Mouse (Mus musculus) liver, embryonic 13.5 days (tissue): ENCODE data around the gene Zfp239. TPM values are rescaled to one million over a fixed set of nuclear protein-coding genes. Genes with fewer than 3 reads are reported as not detected.
"Not testable (repeated sequence)": the region's sequence is repeated elsewhere in the genome, so short reads cannot be mapped to it uniquely, and the experiment has no call there.

Source experiments
- ATAC-seq: fragments of 200-750 bp; cut with Nextera tagmentation; 2 replicates; pipeline ENCODE4 v1.8.0; 2017; ENCODE audit warnings: low read depth, mild to moderate bottlenecking, moderate number of reproducible peaks, moderate library complexity
- DNase-seq: peaks from one replicate; pipeline ENCODE4 v3.0.0; 2022
- H3K27ac ChIP-seq: fragments of 300-500 bp; sonication (generic); 2 replicates; pipeline ENCODE4 v1.5.1; 2015; ENCODE audit warnings: moderate library complexity, mild to moderate bottlenecking, inconsistent platforms
- H3K27me3 ChIP-seq: fragments of 300-500 bp; sonication (generic); 2 replicates; pipeline ENCODE4 v1.6.1; 2015; ENCODE audit warnings: mild to moderate bottlenecking, inconsistent platforms
- H3K36me3 ChIP-seq: fragments of 300-500 bp; sonication (generic); 2 replicates; pipeline ENCODE4 v1.6.1; 2015; ENCODE audit warnings: mild to moderate bottlenecking, inconsistent platforms
- H3K4me1 ChIP-seq: fragments of 300-500 bp; sonication (generic); replicated peaks from 2 replicates; pipeline ENCODE4 v1.6.1; 2015; ENCODE audit warnings: inconsistent platforms
- H3K4me2 ChIP-seq: fragments of 300-500 bp; sonication (generic); 2 replicates; pipeline ENCODE4 v1.6.1; 2015; ENCODE audit warnings: inconsistent platforms, mild to moderate bottlenecking, moderate library complexity
- H3K4me3 ChIP-seq: fragments of 300-500 bp; sonication (generic); replicated peaks from 2 replicates; pipeline ENCODE4 v1.5.1; 2015; ENCODE audit warnings: mild to moderate bottlenecking, inconsistent platforms
- H3K9ac ChIP-seq: fragments of 300-500 bp; sonication (generic); 2 replicates; pipeline ENCODE4 v1.6.1; 2015; ENCODE audit warnings: mild to moderate bottlenecking, inconsistent platforms
- H3K9me3 ChIP-seq: fragments of 300-500 bp; sonication (generic); replicated peaks from 2 replicates; pipeline ENCODE4 v1.6.1; 2016; ENCODE audit warnings: inconsistent platforms
- WGBS: fragments of 180-500 bp; shearing (Covaris S2); methylation state at CpG from one replicate; pipeline ENCODE4 v1.1.7; 2015; ENCODE audit not compliant: insufficient replicate concordance; 5-methylcytosine and 5-hydroxymethylcytosine counted together
- polyA plus RNA-seq: library from polyadenylated mRNA; unstranded; fragments of >200 nt; fragmentation: Nextera tagmentation; extraction: Ambion mirVana; gene quantifications from 2 replicates; pipeline ENCODE4 v1.2.1, GENCODE M21; 2015

Zfp239 gene
- polyA plus RNA-seq, 1 experiment from 2014 or later: 3.0 TPM

- Histone ChIP-seq H3K9me3 (no peaks in the 10 kb centered on the region), H3K27me3 (no peaks in the 10 kb centered on the region), H3K4me2 (no peak overlapping the region), H3K36me3 (peaks cover 38% of the 10 kb centered on the region), H3K27ac (no peak overlapping the region), H3K9ac (no peak overlapping the region), H3K4me1 (peaks cover 22% of the 10 kb centered on the region), H3K4me3 (no peak overlapping the region)
- WGBS: 75% methylated on average over 5 of the region's 5 CpGs
- ATAC-seq (no peak), DNase-seq (no peak)
Observed at GRCm38 (mm10) chr6:117848577-117848976, 13.3 kb upstream of the Zfp239 start.

GRCm38 (mm10) chr6:117851747-117852146, 10.2 kb upstream of the Zfp239 start:
- no peaks in the 10 kb centered on the region for H3K27me3 ChIP-seq
- H3K4me1 ChIP-seq: no peaks in the 10 kb centered on the region
- no peaks in the 10 kb centered on the region for H3K9me3 ChIP-seq
- no peak overlapping the region for H3K27ac ChIP-seq
- no peak overlapping the region for H3K4me3 ChIP-seq
- ATAC-seq (no peak), DNase-seq (no peak)
- H3K9ac ChIP-seq: no peak overlapping the region
- 40% methylated on average over 2 of the region's 2 CpGs for WGBS
- no peak overlapping the region for H3K4me2 ChIP-seq
- H3K36me3 ChIP-seq: peaks cover 9% of the 10 kb centered on the region

- Histone ChIP-seq H3K27me3 (no peaks in the 10 kb centered on the region), H3K27ac (no peak overlapping the region), H3K4me1 (peaks cover 8% of the 10 kb centered on the region), H3K9me3 (no peaks in the 10 kb centered on the region), H3K4me3 (no peak overlapping the region), H3K9ac (no peak overlapping the region), H3K4me2 (no peak overlapping the region), H3K36me3 (no peaks in the 10 kb centered on the region)
- no peak for ATAC-seq
- DNase-seq: no peak
- 77% methylated on average over 1 of the region's 1 CpGs for WGBS
Observed at GRCm38 (mm10) chr6:117857990-117858389, 3.9 kb upstream of the Zfp239 start.

- Histone ChIP-seq H3K4me2 (peak overlapping the region; percentile 94), H3K9ac (peak overlapping the region; percentile 72), H3K9me3 (no peaks in the 10 kb centered on the region), H3K27ac (peak overlapping the region; percentile 66), H3K36me3 (no peaks in the 10 kb centered on the region), H3K4me1 (peaks cover 20% of the 10 kb centered on the region), H3K4me3 (peak overlapping the region; percentile 72), H3K27me3 (no peaks in the 10 kb centered on the region)
- DNase-seq (no peak), ATAC-seq (peak; percentile 86)
- 19% methylated on average over 8 of the region's 8 CpGs for WGBS
Observed at GRCm38 (mm10) chr6:117862465-117862864, 565 bp downstream of the Zfp239 start.

- Histone ChIP-seq H3K36me3 (no peaks in the 10 kb centered on the region), H3K4me1 (peaks cover 20% of the 10 kb centered on the region), H3K9ac (peak overlapping the region; percentile 72), H3K4me2 (peak overlapping the region; percentile 94), H3K27me3 (no peaks in the 10 kb centered on the region), H3K27ac (peak overlapping the region; percentile 66), H3K9me3 (no peaks in the 10 kb centered on the region), H3K4me3 (peak overlapping the region; percentile 72)
- WGBS: 2% methylated on average over 26 of the region's 26 CpGs
- ATAC-seq: peak; percentile 88
- DNase-seq: peak; percentile 60
Observed at GRCm38 (mm10) chr6:117862899-117863620, 1.2 kb downstream of the Zfp239 start.

GRCm38 (mm10) chr6:117863751-117864150, 1.9 kb downstream of the Zfp239 start:
- Histone ChIP-seq H3K27ac (no peak overlapping the region), H3K9ac (peak overlapping the region; percentile 72), H3K36me3 (no peaks in the 10 kb centered on the region), H3K9me3 (no peaks in the 10 kb centered on the region), H3K4me2 (peak overlapping the region; percentile 94), H3K4me3 (peak overlapping the region; percentile 72), H3K27me3 (no peaks in the 10 kb centered on the region), H3K4me1 (peaks cover 20% of the 10 kb centered on the region)
- 83% methylated on average over 8 of the region's 8 CpGs for WGBS
- ATAC-seq (no peak), DNase-seq (no peak)

GRCm38 (mm10) chr6:117868187-117868586, 6.3 kb downstream of the Zfp239 start:
- WGBS: 87% methylated on average over 8 of the region's 8 CpGs

GRCm38 (mm10) chr6:117871034-117871433, 9.1 kb downstream of the Zfp239 start:
- Histone ChIP-seq H3K9ac (0 out of 2 replicates have a peak overlapping the region, but pooled peaks have one; percentile 31), H3K4me2 (peak overlapping the region; percentile 25; the same call in 1 of the 2 replicates)

More at GRCm38 (mm10) chr6:117868187-117868586, 6.3 kb downstream of the Zfp239 start:
- ATAC-seq: no peak
- Histone ChIP-seq H3K36me3 (no peaks in the 10 kb centered on the region), H3K9ac (no peak overlapping the region), H3K9me3 (no peaks in the 10 kb centered on the region), H3K27ac (no peak overlapping the region), H3K4me1 (peaks cover 10% of the 10 kb centered on the region), H3K27me3 (no peaks in the 10 kb centered on the region), H3K4me3 (no peak overlapping the region), H3K4me2 (no peak overlapping the region)
- no peak for DNase-seq

GRCm38 (mm10) chr6:117873450-117873849, 11.6 kb downstream of the Zfp239 start:
- not testable (repeated sequence) for H3K36me3 ChIP-seq, H3K4me3 ChIP-seq, ATAC-seq, H3K9ac ChIP-seq, H3K4me2 ChIP-seq, H3K27ac ChIP-seq, DNase-seq, H3K9me3 ChIP-seq, H3K27me3 ChIP-seq
- H3K4me1 ChIP-seq: peaks cover 17% of the 10 kb centered on the region
- 71% methylated on average over 7 of the region's 7 CpGs for WGBS

More at GRCm38 (mm10) chr6:117871034-117871433, 9.1 kb downstream of the Zfp239 start:
- no peaks in the 10 kb centered on the region for H3K27me3 ChIP-seq
- 70% methylated on average over 14 of the region's 14 CpGs for WGBS
- 0 out of 2 replicates have a peak overlapping the region, but pooled peaks have one; percentile 6 for H3K4me3 ChIP-seq
- no peaks in the 10 kb centered on the region for H3K9me3 ChIP-seq
- DNase-seq (no peak), ATAC-seq (no peak)
- H3K27ac ChIP-seq: no peak overlapping the region
- peaks cover 14% of the 10 kb centered on the region for H3K4me1 ChIP-seq
- H3K36me3 ChIP-seq: no peaks in the 10 kb centered on the region

- DNase-seq (no peak), ATAC-seq (no peak)
- no peak overlapping the region for H3K9ac ChIP-seq
- H3K4me2 ChIP-seq: no peak overlapping the region
- 47% methylated on average over 3 of the region's 3 CpGs for WGBS
- no peak overlapping the region for H3K4me3 ChIP-seq
- H3K4me1 ChIP-seq: peaks cover 20% of the 10 kb centered on the region
- no peaks in the 10 kb centered on the region for H3K36me3 ChIP-seq
- H3K27me3 ChIP-seq: no peaks in the 10 kb centered on the region
- no peak overlapping the region for H3K27ac ChIP-seq
- H3K9me3 ChIP-seq: no peaks in the 10 kb centered on the region
Observed at GRCm38 (mm10) chr6:117874621-117875281, 12.9 kb downstream of the Zfp239 start.

GRCm38 (mm10) chr6:117878700-117879407, 17.0 kb downstream of the Zfp239 start:
- Histone ChIP-seq H3K4me3 (peak overlapping the region; percentile 61), H3K4me1 (peaks cover 44% of the 10 kb centered on the region), H3K4me2 (peak overlapping the region; percentile 85), H3K9me3 (no peaks in the 10 kb centered on the region), H3K36me3 (no peaks in the 10 kb centered on the region), H3K27me3 (no peaks in the 10 kb centered on the region), H3K27ac (peak overlapping the region; percentile 100), H3K9ac (peak overlapping the region; percentile 79)
- ATAC-seq (peak; percentile 82), DNase-seq (peak; percentile 86)
- 5% methylated on average over 26 of the region's 26 CpGs for WGBS
